Mouse (Mus musculus) E14TG2a.4 (cell line): ENCODE measurements around the gene Hspb11.

Experiments
- H3K27me3 ChIP-seq: 2 replicates; pipeline ENCODE4 v1.6.1; 2014; ENCODE audit warnings: low read length, control low read depth; ENCODE audit not compliant: insufficient read depth
- H3K36me3 ChIP-seq: 2 replicates; pipeline ENCODE4 v1.6.1; 2014; ENCODE audit warnings: low read length, control low read depth; ENCODE audit not compliant: insufficient read depth
- H3K4me1 ChIP-seq: replicated peaks from 2 replicates; pipeline ENCODE4 v1.6.1; 2014; ENCODE audit warnings: low read depth, low read length, control low read depth
- H3K4me3 ChIP-seq: replicated peaks from 2 replicates; pipeline ENCODE4 v1.5.1; 2014; ENCODE audit warnings: mild to moderate bottlenecking, low read length
- H3K9me3 ChIP-seq: 2 replicates; pipeline ENCODE4 v1.6.1; 2014; ENCODE audit warnings: low read length, control low read depth
- CTCF ChIP-seq: conservative IDR thresholded peaks from 2 replicates; pipeline ENCODE4 v1.5.1; 2014; ENCODE audit warnings: low read length
- NANOG ChIP-seq: IDR thresholded peaks from 2 replicates; pipeline ENCODE4 v1.6.1; 2014; ENCODE audit warnings: borderline replicate concordance, low read length, mixed read lengths
- POU5F1 ChIP-seq: IDR thresholded peaks from 2 replicates; pipeline ENCODE4 v1.6.1; 2014; ENCODE audit warnings: low read length, borderline replicate concordance

Hspb11 gene

DNA sequence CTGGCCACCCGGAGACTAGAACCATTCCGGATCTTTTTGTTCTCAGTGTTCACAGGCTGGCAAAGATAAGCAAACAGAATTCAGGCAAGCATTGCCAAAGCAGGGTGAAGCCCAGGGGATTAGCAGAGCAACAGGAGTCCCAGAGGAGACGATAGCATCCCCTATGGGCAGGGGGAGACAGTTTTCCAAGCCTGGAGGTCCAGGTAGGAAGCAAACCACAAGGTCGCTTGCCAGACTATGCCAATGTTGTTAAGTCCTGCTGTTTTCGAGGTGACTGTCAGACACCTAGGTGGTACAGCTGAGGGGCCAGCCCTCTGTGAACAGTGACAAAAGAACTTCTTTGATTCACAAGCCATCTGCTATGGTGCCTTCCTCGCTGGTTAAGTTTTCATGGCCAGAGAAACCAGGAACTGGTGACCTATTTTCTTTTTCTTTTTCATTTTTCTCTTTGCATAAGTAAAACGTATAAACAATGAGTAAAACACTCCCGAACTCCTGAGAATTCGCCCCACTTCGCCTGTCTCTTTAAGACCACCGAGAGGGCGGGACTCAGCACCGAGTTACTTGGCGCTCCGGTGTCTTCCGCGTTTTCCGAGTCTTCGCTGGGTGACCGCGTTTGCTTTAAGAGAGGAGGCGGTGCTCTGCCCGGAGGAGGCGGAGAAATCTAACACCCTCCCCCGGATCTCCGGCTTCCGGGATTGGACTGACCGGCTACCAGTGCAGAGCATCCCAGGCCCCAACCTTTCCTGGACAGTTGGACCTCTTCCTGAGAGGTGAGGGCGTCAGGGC, 60.5 kb downstream of the Hspb11 start, which contains the start of gene Yipf1:
TSS of gene Yipf1 (plus strand) at position 674 of the 789 bp plus-strand sequence.
- peaks cover 2% of the 10 kb centered on the region; the same call in 1 of the 2 replicates for H3K27me3 ChIP-seq
- H3K9me3 ChIP-seq = no peaks in the 10 kb centered on the region
- peaks cover 14% of the 10 kb centered on the region for H3K4me1 ChIP-seq
- H3K4me3 ChIP-seq = peak within 1 kb of the TSS; percentile 85
- no peak for TF ChIP-seq POU5F1
- peaks cover 17% of the 10 kb centered on the region for H3K36me3 ChIP-seq

DNA sequence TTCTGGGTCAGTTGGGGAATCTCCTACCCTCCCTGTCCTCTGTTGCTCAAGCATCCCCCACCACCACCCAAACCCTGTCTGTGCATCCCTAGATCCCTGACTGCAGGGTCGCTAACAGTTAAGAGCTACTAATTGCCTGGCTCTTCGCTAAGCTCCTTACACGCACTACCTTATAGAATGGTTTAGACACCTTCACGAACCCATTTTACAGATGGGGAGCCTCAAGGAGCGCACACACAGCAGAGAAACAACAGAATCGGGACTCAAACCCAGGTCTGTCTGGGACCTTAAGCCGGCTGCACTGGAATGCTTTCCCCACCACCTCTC, 61.0 kb downstream of the Hspb11 start:
- Histone ChIP-seq H3K4me3 (peak overlapping the region; percentile 85), H3K36me3 (peaks cover 22% of the 10 kb centered on the region), H3K9me3 (no peaks in the 10 kb centered on the region), H3K27me3 (peaks cover 2% of the 10 kb centered on the region; the same call in 1 of the 2 replicates), H3K4me1 (peaks cover 14% of the 10 kb centered on the region)
- TF ChIP-seq POU5F1 (no peak), NANOG (no peak), CTCF (no peak)

DNA sequence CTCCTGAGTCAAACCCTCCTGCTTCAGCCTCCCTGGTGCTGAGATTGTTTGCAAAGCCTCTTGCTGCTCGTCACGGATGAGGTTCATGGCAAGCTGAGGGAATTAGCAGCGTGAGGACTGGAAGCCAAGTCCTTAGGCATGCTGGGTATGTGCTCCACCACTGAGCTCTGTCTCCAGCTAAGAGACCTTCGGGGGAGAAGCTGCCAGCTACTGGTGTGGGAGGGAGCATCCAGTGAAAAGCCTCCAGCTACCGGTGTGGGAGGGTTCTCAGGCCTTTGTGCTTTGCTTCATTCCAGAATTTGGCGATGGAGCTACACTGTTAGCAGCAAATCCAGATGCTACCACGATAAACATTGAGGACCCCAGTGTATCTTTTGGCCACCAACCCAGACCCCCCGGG, 65.3 kb downstream of the Hspb11 start:
- no peak for TF ChIP-seq NANOG
- no peak for TF ChIP-seq POU5F1
- no peak for TF ChIP-seq CTCF
- H3K27me3 ChIP-seq = peaks cover under 1% of the 10 kb centered on the region; the same call in 1 of the 2 replicates

DNA sequence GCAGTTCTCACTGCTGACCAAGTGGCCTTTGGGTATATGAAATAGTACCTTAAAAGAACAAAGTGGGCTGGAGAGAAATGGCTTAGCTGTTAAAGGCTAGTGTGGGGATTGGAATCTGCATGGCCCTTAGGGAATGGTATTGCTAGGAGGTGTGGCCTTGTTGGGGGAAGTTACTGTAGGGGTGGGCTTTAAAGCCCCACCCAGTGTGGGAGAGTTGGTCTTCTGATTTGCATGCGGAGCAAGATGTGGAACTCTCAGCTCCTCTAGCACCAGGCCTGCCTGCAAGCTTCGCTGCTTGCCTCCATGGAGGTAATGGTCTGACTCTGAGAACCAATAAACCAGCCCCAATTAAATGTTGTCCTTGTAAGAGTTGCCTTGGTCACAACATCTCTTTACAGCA, 67.6 kb downstream of the Hspb11 start:
- Histone ChIP-seq H3K4me1 (no peaks in the 10 kb centered on the region; the same call in 1 of the 2 replicates), H3K36me3 (peaks cover 44% of the 10 kb centered on the region), H3K4me3 (no peak overlapping the region), H3K27me3 (no peaks in the 10 kb centered on the region), H3K9me3 (no peaks in the 10 kb centered on the region)
- TF ChIP-seq NANOG (no peak), CTCF (no peak), POU5F1 (no peak)

More for the DNA sequence above, 65.3 kb downstream of the Hspb11 start:
- no peaks in the 10 kb centered on the region for H3K9me3 ChIP-seq
- H3K36me3 ChIP-seq = peaks cover 44% of the 10 kb centered on the region
- peaks cover 11% of the 10 kb centered on the region for H3K4me1 ChIP-seq
- H3K4me3 ChIP-seq = no peak overlapping the region

DNA sequence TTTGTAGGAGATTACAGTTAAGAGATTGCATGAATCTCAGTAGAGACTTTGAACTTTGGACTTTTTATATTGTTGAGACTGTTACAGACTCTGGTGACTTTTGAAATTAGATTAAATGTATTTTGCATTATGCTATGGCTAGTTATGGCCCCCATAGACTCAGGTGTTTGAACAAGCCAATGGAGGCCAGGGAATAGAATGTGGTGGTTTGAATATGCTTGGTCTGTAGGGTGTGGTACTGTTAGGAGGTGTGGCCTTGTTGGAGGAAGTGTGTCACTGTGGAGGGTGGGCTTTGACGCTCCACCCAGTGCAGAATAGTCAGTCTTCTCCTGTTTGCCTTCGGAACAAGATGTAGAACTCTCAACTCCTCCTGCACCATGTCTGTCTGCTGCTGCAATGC, 69.7 kb downstream of the Hspb11 start:
- Histone ChIP-seq H3K4me1 (no peaks in the 10 kb centered on the region; the same call in 1 of the 2 replicates), H3K9me3 (no peaks in the 10 kb centered on the region), H3K27me3 (no peaks in the 10 kb centered on the region), H3K4me3 (no peak overlapping the region), H3K36me3 (peaks cover 29% of the 10 kb centered on the region)
- TF ChIP-seq NANOG (no peak), CTCF (no peak), POU5F1 (no peak)

DNA sequence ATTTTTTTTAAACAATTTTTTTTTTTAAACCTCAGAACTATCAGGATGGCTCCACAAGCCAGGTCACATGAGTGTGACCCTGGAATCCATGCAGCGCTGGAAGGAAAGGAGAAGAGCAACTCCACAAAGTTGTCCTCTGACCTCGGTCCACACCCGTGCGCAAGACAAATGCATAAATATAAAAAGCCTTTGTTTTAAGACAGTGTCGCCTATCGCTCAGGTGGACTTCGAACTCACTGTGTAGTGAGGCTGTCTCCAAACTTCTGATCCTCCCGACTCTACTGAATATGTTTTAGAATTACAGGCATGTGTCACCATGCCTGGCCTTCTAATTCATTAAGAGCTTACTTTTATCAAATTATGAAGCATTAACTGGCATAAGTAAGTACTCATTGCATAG, 75.1 kb downstream of the Hspb11 start:
- H3K36me3 ChIP-seq = no peaks in the 10 kb centered on the region
- H3K27me3 ChIP-seq = no peaks in the 10 kb centered on the region
- H3K4me1 ChIP-seq = no peaks in the 10 kb centered on the region
- no peaks in the 10 kb centered on the region for H3K9me3 ChIP-seq
- no peak overlapping the region for H3K4me3 ChIP-seq
- TF ChIP-seq CTCF = no peak
- TF ChIP-seq POU5F1 = no peak
- TF ChIP-seq NANOG = no peak
